Mouse (Mus musculus): ENCODE results near the gene Ralgps2. TPM values are rescaled to one million over a fixed set of nuclear protein-coding genes. Genes with fewer than 3 reads are reported as not detected.

Gene Ralgps2
- 13.1 and 14.2 TPM in 2 replicates for polyA plus RNA-seq (2015; fragmentation: Nextera tagmentation; extraction: Ambion mirVana)

- Histone ChIP-seq H3K4me3 (ENCODE audit: low read depth, low read length) (peak within 1 kb of the TSS; percentile 82), H3K9ac (ENCODE audit: low read depth, low read length) (peak within 1 kb of the TSS; percentile 78), H3K4me2 (ENCODE audit: low read depth, low read length) (peak within 1 kb of the TSS; percentile 94), H3K36me3 (ENCODE audit: control insufficient read depth, insufficient read depth) (no peaks in the 10 kb centered on the region), H3K9me3 (replicated peaks; ENCODE audit: control insufficient read depth, low read length) (no peaks in the 10 kb centered on the region), H3K4me1 (ENCODE audit: control insufficient read depth, low read depth, low read length) (peaks cover 10% of the 10 kb centered on the region), H3K27ac (ENCODE audit: low read length) (peak within 1 kb of the TSS; percentile 88), H3K27me3 (ENCODE audit: control insufficient read depth, insufficient read depth, low read depth, low read length) (peaks cover 14% of the 10 kb centered on the region)
- ATAC-seq (ENCODE audit: low read depth) = peak; percentile 81
- under 1% methylated on average over 96 of the region's 124 CpGs for WGBS (ENCODE audit: insufficient replicate concordance)
Measured at GRCm38 (mm10) chr1:156939251-156940141, at the start of gene Ralgps2. Gene Ralgps2, minus strand, starts transcription at chr1:156939626.

DNA sequence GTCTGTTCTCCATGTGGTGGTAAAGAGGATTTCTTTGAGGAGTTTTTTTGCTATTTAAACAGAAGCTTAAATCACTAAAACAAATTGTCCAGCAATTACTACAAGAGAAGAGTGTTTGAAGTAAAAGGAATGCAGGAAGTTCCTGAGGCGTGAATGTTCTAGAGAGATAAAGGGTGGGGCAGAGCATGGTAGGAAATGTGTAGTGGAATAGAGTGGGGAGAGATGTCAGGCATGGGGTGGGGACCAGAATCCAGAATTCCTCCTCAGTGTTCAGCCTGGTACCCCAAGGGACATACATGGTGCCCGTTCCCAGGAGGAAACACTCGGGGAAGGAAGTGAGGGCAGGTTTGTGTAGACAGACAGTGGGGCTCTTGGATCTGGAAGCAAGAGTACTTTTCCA is 48.1 kb upstream of the Ralgps2 start:
- no peaks in the 10 kb centered on the region for H3K27me3 ChIP-seq (ENCODE audit: control insufficient read depth, insufficient read depth, low read depth, low read length)
- WGBS (ENCODE audit: insufficient replicate concordance) = 21% methylated on average over 3 of the region's 3 CpGs
- peaks cover 49% of the 10 kb centered on the region for H3K4me1 ChIP-seq (ENCODE audit: control insufficient read depth, low read depth, low read length)
- peak; percentile 77 for ATAC-seq (ENCODE audit: low read depth)
- no peaks in the 10 kb centered on the region for H3K9me3 ChIP-seq (replicated peaks; ENCODE audit: control insufficient read depth, low read length)
- H3K4me3 ChIP-seq (ENCODE audit: low read depth, low read length) = no peak overlapping the region
- peak overlapping the region; percentile 81 for H3K27ac ChIP-seq (ENCODE audit: low read length)
- no peaks in the 10 kb centered on the region for H3K36me3 ChIP-seq (ENCODE audit: control insufficient read depth, insufficient read depth)
- peak overlapping the region; percentile 43 for H3K4me2 ChIP-seq (ENCODE audit: low read depth, low read length)
- H3K9ac ChIP-seq (ENCODE audit: low read depth, low read length) = peak overlapping the region; percentile 19; the same call in 1 of the 2 replicates

DNA sequence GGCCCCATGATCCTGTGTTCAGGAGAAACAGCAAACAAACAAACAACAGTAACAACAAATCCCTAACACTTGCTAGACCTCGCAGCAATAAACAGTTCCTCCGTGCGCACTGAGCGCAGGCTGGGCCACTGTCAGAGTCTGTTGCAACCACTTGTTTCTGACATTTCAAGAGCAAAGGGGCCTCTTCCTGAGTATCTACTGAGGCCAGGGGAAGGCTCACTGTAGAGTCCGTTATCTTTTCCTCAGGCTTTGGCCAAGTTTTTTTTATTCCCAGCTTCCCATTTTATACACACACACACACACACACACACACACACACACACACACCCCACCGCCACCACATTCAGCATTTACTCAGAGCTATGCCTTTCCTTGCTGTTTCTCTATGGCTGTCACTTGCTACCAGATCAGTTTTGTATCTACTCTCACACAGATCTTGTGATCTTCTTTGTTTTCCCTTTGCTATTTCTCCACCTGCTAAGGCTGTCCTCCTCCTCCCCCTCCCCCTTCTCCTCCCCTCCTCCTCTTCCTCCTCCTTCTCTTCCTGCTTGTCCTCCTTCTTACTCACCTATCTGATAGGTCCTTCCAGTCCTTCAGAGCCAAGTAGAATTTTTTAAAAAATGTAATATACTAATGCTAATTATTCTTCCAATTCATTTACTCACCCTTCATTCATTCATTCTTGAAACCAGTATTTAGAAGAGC is 47.4 kb upstream of the Ralgps2 start:
- no peaks in the 10 kb centered on the region for H3K36me3 ChIP-seq (ENCODE audit: control insufficient read depth, insufficient read depth)
- H3K9ac ChIP-seq (ENCODE audit: low read depth, low read length) = peak overlapping the region; percentile 2
- H3K27ac ChIP-seq (ENCODE audit: low read length) = peak overlapping the region; percentile 72
- peak; percentile 61 for ATAC-seq (ENCODE audit: low read depth)
- no peaks in the 10 kb centered on the region for H3K27me3 ChIP-seq (ENCODE audit: control insufficient read depth, insufficient read depth, low read depth, low read length)
- H3K4me1 ChIP-seq (ENCODE audit: control insufficient read depth, low read depth, low read length) = peaks cover 52% of the 10 kb centered on the region
- no peak overlapping the region for H3K4me3 ChIP-seq (ENCODE audit: low read depth, low read length)
- WGBS (ENCODE audit: insufficient replicate concordance) = 16% methylated on average over 6 of the region's 6 CpGs
- peak overlapping the region; percentile 45 for H3K4me2 ChIP-seq (ENCODE audit: low read depth, low read length)
- H3K9me3 ChIP-seq (replicated peaks; ENCODE audit: control insufficient read depth, low read length) = no peaks in the 10 kb centered on the region

DNA sequence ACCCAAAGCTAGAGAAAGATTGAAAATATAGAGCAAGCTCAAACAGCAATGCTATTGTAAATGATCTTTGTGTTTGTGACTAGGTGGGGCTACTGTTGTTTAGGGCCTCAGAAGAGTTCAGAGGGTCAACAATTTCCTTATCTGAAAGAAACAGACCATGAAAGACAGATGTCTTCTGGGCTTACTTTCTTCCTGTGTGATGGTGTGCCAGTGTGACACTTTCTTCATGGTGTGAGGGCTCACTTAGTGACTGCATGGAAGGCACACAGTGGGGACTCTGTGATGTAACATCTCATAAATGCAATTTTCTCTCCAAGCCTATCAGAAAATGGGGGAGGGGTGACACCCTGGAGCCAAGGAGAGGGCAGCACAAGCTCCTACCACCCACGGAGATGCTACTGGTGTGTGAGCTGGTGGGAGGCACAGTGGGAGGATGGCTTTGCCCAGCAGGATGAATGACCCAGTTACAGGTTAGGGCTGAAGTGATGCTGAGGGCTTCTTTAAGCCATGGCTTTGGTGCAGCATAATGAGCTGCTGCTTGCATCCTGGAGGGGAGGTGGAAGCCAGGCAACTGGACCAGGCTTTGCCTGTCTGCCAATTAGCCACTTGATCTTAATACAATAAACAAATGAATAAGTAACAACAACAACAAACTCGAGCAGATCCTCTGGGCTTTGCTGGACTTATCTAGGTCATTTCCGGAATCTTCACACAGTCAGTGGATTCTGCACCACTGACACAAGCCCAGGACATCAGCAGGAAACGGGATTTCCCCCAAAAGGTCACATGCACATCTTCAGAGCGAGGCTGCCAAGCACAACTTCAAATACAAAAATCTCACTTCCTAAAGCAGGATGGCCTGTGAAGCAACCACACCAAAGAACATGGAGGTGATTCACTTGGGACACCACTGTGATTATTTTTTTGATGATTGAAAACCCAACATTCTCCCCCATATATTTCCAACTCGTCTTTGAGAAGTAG is 46.5 kb upstream of the Ralgps2 start:
- peak overlapping the region; percentile 2 for H3K9ac ChIP-seq (ENCODE audit: low read depth, low read length)
- H3K4me2 ChIP-seq (ENCODE audit: low read depth, low read length) = peak overlapping the region; percentile 45
- WGBS (ENCODE audit: insufficient replicate concordance) = 10% methylated on average over 6 of the region's 6 CpGs
- peak overlapping the region; percentile 72 for H3K27ac ChIP-seq (ENCODE audit: low read length)
- ATAC-seq (ENCODE audit: low read depth) = peak; percentile 60
- H3K4me3 ChIP-seq (ENCODE audit: low read depth, low read length) = no peak overlapping the region
- H3K27me3 ChIP-seq (ENCODE audit: control insufficient read depth, insufficient read depth, low read depth, low read length) = no peaks in the 10 kb centered on the region
- no peaks in the 10 kb centered on the region for H3K36me3 ChIP-seq (ENCODE audit: control insufficient read depth, insufficient read depth)
- peaks cover 48% of the 10 kb centered on the region for H3K4me1 ChIP-seq (ENCODE audit: control insufficient read depth, low read depth, low read length)
- no peaks in the 10 kb centered on the region for H3K9me3 ChIP-seq (replicated peaks; ENCODE audit: control insufficient read depth, low read length)

GRCm38 (mm10) chr1:156983009-156983870 is 43.8 kb upstream of the Ralgps2 start:
- WGBS (ENCODE audit: insufficient replicate concordance) = 79% methylated on average over 14 of the region's 14 CpGs
- Histone ChIP-seq H3K4me2 (ENCODE audit: low read depth, low read length) (no peak overlapping the region), H3K4me1 (ENCODE audit: control insufficient read depth, low read depth, low read length) (peaks cover 41% of the 10 kb centered on the region), H3K36me3 (ENCODE audit: control insufficient read depth, insufficient read depth) (no peaks in the 10 kb centered on the region), H3K9ac (ENCODE audit: low read depth, low read length) (no peak overlapping the region), H3K4me3 (ENCODE audit: low read depth, low read length) (no peak overlapping the region), H3K9me3 (replicated peaks; ENCODE audit: control insufficient read depth, low read length) (no peaks in the 10 kb centered on the region), H3K27ac (ENCODE audit: low read length) (no peak overlapping the region), H3K27me3 (ENCODE audit: control insufficient read depth, insufficient read depth, low read depth, low read length) (no peaks in the 10 kb centered on the region)
- ATAC-seq (ENCODE audit: low read depth) = no peak

DNA sequence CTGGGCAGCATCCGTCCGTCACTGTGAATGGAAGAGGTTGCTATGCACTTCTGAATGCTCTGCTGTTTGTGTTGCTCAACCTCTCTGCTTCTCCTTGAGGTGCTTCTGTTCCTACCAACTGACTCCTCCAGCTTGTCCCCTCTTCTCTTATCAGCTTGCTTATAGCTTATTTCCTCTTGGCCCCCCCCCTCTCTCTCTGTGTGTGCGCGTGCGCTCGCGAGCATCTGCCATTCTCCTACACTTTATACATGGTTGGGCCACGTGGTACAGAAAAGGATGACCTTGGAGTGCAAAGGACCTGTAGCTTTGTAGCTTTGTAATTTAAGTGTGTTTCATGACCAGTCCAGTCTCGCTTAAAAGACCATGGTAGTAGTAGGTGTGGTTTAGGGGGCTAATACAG is 42.5 kb upstream of the Ralgps2 start:
- Histone ChIP-seq H3K9ac (ENCODE audit: low read depth, low read length) (no peak overlapping the region), H3K9me3 (replicated peaks; ENCODE audit: control insufficient read depth, low read length) (no peaks in the 10 kb centered on the region), H3K27me3 (ENCODE audit: control insufficient read depth, insufficient read depth, low read depth, low read length) (no peaks in the 10 kb centered on the region), H3K36me3 (ENCODE audit: control insufficient read depth, insufficient read depth) (no peaks in the 10 kb centered on the region), H3K4me1 (ENCODE audit: control insufficient read depth, low read depth, low read length) (peaks cover 32% of the 10 kb centered on the region), H3K4me2 (ENCODE audit: low read depth, low read length) (no peak overlapping the region), H3K4me3 (ENCODE audit: low read depth, low read length) (no peak overlapping the region), H3K27ac (ENCODE audit: low read length) (no peak overlapping the region)
- WGBS (ENCODE audit: insufficient replicate concordance) = 31% methylated on average over 9 of the region's 9 CpGs
- no peak for ATAC-seq (ENCODE audit: low read depth)

GRCm38 (mm10) chr1:156979722-156980121 is 40.3 kb upstream of the Ralgps2 start:
- WGBS (ENCODE audit: insufficient replicate concordance) = 72% methylated on average over 4 of the region's 4 CpGs
- Histone ChIP-seq H3K9me3 (replicated peaks; ENCODE audit: control insufficient read depth, low read length) (no peaks in the 10 kb centered on the region), H3K4me2 (ENCODE audit: low read depth, low read length) (no peak overlapping the region), H3K27me3 (ENCODE audit: control insufficient read depth, insufficient read depth, low read depth, low read length) (no peaks in the 10 kb centered on the region), H3K9ac (ENCODE audit: low read depth, low read length) (no peak overlapping the region), H3K4me1 (ENCODE audit: control insufficient read depth, low read depth, low read length) (peaks cover 9% of the 10 kb centered on the region), H3K4me3 (ENCODE audit: low read depth, low read length) (no peak overlapping the region), H3K27ac (ENCODE audit: low read length) (peak overlapping the region; percentile 75), H3K36me3 (ENCODE audit: control insufficient read depth, insufficient read depth) (no peaks in the 10 kb centered on the region)
- ATAC-seq (ENCODE audit: low read depth) = no peak

DNA sequence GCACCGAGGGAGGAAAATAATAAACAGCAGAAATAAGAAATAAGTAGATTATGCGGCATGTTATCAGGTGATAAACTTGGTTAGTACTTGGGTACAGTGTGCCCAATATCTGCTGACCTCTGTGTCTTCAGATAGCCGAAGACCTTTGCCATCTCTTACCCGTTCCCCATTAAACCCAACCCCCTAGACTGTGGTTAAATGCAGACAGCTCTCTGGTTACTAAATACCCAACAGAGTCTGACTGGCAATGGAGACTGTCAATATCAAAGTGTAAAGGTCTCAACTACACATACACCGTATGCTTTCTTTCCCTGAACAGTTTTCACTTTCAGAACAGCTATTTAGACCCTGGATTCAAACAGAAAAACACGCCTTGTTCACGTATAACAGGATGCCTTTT is 39.2 kb upstream of the Ralgps2 start:
- no peaks in the 10 kb centered on the region for H3K27me3 ChIP-seq (ENCODE audit: control insufficient read depth, insufficient read depth, low read depth, low read length)
- H3K36me3 ChIP-seq (ENCODE audit: control insufficient read depth, insufficient read depth) = no peaks in the 10 kb centered on the region
- no peak overlapping the region for H3K4me3 ChIP-seq (ENCODE audit: low read depth, low read length)
- H3K9me3 ChIP-seq (replicated peaks; ENCODE audit: control insufficient read depth, low read length) = no peaks in the 10 kb centered on the region
- no peak overlapping the region for H3K4me2 ChIP-seq (ENCODE audit: low read depth, low read length)
- H3K4me1 ChIP-seq (ENCODE audit: control insufficient read depth, low read depth, low read length) = peaks cover 7% of the 10 kb centered on the region
- ATAC-seq (ENCODE audit: low read depth) = peak; percentile 90
- 45% methylated on average over 7 of the region's 7 CpGs for WGBS (ENCODE audit: insufficient replicate concordance)
- no peak overlapping the region for H3K9ac ChIP-seq (ENCODE audit: low read depth, low read length)
- peak overlapping the region; percentile 75 for H3K27ac ChIP-seq (ENCODE audit: low read length)

Measured in liver, embryonic 16.5 days (tissue).